Mouse (Mus musculus) neural tube, embryonic 14.5 days (tissue): ENCODE results near the gene Hydin. TPM values are rescaled to one million over a fixed set of nuclear protein-coding genes. Genes with fewer than 3 reads are reported as not detected.

Experiments
- ATAC-seq: fragments of 200-750 bp; cut with Nextera tagmentation; 2 replicates; pipeline ENCODE4 v1.8.0; 2017; ENCODE audit warnings: low read depth, mild to moderate bottlenecking, moderate TSS enrichment, moderate library complexity
- H3K27ac ChIP-seq: fragments of 300-500 bp; sonication (generic); 2 replicates; pipeline ENCODE4 v1.5.1; 2014; ENCODE audit warnings: low read depth, mild to moderate bottlenecking, control low read depth, low read length, moderate library complexity, mixed read lengths
- H3K27me3 ChIP-seq: fragments of 300-500 bp; sonication (generic); 2 replicates; pipeline ENCODE4 v1.6.1; 2014; ENCODE audit warnings: low read length; ENCODE audit not compliant: control insufficient read depth, insufficient read depth
- H3K36me3 ChIP-seq: fragments of 300-500 bp; sonication (generic); 2 replicates; pipeline ENCODE4 v1.6.1; 2014; ENCODE audit warnings: low read length, mixed read lengths; ENCODE audit not compliant: control insufficient read depth, insufficient read depth
- H3K4me1 ChIP-seq: fragments of 300-500 bp; sonication (generic); 2 replicates; pipeline ENCODE4 v1.6.1; 2014; ENCODE audit warnings: low read length; ENCODE audit not compliant: control insufficient read depth, insufficient read depth
- H3K4me2 ChIP-seq: fragments of 300-500 bp; sonication (generic); 2 replicates; pipeline ENCODE4 v1.6.1; 2014; ENCODE audit warnings: mild to moderate bottlenecking, low read depth, low read length, control low read depth
- H3K4me3 ChIP-seq: fragments of 300-500 bp; sonication (generic); 2 replicates; pipeline ENCODE4 v1.5.1; 2014; ENCODE audit warnings: low read depth, low read length, control low read depth, mixed read lengths
- H3K9ac ChIP-seq: fragments of 300-500 bp; sonication (generic); replicated peaks from 2 replicates; pipeline ENCODE4 v1.6.1; 2014; ENCODE audit warnings: low read depth, mild to moderate bottlenecking, control low read depth, low read length, mixed read lengths
- H3K9me3 ChIP-seq: fragments of 300-500 bp; sonication (generic); 2 replicates; pipeline ENCODE4 v1.6.1; 2016; ENCODE audit warnings: low read length; ENCODE audit not compliant: control insufficient read depth
- WGBS: fragments of 180-500 bp; shearing (Covaris S2); extraction: QIAGEN DNeasy Blood & Tissue Kit; methylation state at CpG from one replicate; pipeline ENCODE4 v1.1.7; 2014; 5-methylcytosine and 5-hydroxymethylcytosine counted together
- polyA plus RNA-seq: library from polyadenylated mRNA; unstranded; fragments of >200 nt; fragmentation: Nextera tagmentation; extraction: Ambion mirVana; gene quantifications from 2 replicates; pipeline ENCODE4 v1.2.1, GENCODE M21; 2014

Hydin gene
- polyA plus RNA-seq, 1 experiment from 2014 or later, result 0.37 TPM

GRCm38 (mm10) chr8:110450463-110450862 is 183.7 kb downstream of the Hydin start:
- no peak overlapping the region for H3K27ac ChIP-seq
- 88% methylated on average over 6 of the region's 6 CpGs for WGBS
- H3K4me3 ChIP-seq, result no peak overlapping the region
- no peaks in the 10 kb centered on the region for H3K27me3 ChIP-seq
- no peaks in the 10 kb centered on the region for H3K9me3 ChIP-seq
- H3K4me1 ChIP-seq, result no peaks in the 10 kb centered on the region
- no peak overlapping the region for H3K9ac ChIP-seq
- no peaks in the 10 kb centered on the region for H3K36me3 ChIP-seq
- H3K4me2 ChIP-seq, result no peak overlapping the region
- ATAC-seq, result no peak

DNA sequence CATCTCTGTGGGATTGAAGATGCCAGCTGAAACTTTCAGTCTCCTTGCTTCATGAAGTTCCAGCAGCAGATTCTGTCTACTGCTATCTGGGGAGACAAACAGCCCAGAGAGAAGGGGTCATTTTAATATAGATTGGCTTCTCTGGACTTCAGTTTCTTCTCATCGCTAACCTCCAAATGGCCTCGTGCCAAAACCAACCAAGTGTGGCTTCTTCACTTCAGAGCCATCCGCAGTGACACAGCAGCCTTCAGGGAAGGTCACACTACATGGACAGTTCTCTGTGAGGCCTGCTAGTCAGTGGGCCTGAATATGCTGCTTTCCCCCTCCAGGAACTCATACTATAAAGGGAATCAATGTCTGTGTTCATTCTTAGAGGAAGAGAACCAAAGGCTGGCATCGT is 187.7 kb downstream of the Hydin start:
- 90% methylated on average over 4 of the region's 4 CpGs for WGBS
- H3K4me3 ChIP-seq, result no peak overlapping the region
- no peak overlapping the region for H3K27ac ChIP-seq
- no peaks in the 10 kb centered on the region for H3K36me3 ChIP-seq
- no peak overlapping the region for H3K4me2 ChIP-seq
- no peaks in the 10 kb centered on the region for H3K4me1 ChIP-seq
- H3K9ac ChIP-seq, result no peak overlapping the region
- no peak for ATAC-seq
- no peaks in the 10 kb centered on the region for H3K9me3 ChIP-seq
- no peaks in the 10 kb centered on the region for H3K27me3 ChIP-seq

DNA sequence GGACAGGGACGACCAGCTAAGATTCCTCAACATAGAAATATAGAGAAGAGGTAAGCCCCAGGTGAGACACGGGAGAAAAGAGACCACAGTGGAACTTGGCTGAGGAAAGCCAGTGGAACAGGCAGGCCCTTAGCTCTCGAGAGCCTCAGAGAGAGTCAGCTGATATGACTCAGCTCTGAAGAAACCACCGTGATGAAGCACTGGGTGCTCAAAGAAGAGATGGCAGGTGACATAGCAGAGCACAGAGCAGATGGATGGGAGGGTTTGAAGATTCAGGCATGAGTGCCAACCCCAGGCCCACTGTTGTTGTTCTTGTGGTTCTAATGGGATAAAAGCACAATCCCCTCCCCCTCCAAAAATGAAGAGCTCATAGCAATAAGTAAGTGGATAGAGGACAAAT is 190.6 kb downstream of the Hydin start:
- no peaks in the 10 kb centered on the region for H3K4me1 ChIP-seq
- no peak overlapping the region for H3K4me3 ChIP-seq
- no peaks in the 10 kb centered on the region for H3K27me3 ChIP-seq
- no peaks in the 10 kb centered on the region for H3K36me3 ChIP-seq
- no peaks in the 10 kb centered on the region for H3K9me3 ChIP-seq
- no peak for ATAC-seq
- WGBS, result 88% methylated on average over 4 of the region's 4 CpGs
- H3K4me2 ChIP-seq, result no peak overlapping the region
- no peak overlapping the region for H3K9ac ChIP-seq
- H3K27ac ChIP-seq, result no peak overlapping the region

GRCm38 (mm10) chr8:110462627-110463208 is 195.9 kb downstream of the Hydin start:
- no peaks in the 10 kb centered on the region for H3K27me3 ChIP-seq
- H3K9ac ChIP-seq, result no peak overlapping the region
- H3K9me3 ChIP-seq, result no peaks in the 10 kb centered on the region
- no peak overlapping the region for H3K27ac ChIP-seq
- 93% methylated on average over 10 of the region's 10 CpGs for WGBS
- no peaks in the 10 kb centered on the region for H3K4me1 ChIP-seq
- H3K4me2 ChIP-seq, result no peak overlapping the region
- ATAC-seq, result no peak
- no peaks in the 10 kb centered on the region for H3K36me3 ChIP-seq
- H3K4me3 ChIP-seq, result no peak overlapping the region

DNA sequence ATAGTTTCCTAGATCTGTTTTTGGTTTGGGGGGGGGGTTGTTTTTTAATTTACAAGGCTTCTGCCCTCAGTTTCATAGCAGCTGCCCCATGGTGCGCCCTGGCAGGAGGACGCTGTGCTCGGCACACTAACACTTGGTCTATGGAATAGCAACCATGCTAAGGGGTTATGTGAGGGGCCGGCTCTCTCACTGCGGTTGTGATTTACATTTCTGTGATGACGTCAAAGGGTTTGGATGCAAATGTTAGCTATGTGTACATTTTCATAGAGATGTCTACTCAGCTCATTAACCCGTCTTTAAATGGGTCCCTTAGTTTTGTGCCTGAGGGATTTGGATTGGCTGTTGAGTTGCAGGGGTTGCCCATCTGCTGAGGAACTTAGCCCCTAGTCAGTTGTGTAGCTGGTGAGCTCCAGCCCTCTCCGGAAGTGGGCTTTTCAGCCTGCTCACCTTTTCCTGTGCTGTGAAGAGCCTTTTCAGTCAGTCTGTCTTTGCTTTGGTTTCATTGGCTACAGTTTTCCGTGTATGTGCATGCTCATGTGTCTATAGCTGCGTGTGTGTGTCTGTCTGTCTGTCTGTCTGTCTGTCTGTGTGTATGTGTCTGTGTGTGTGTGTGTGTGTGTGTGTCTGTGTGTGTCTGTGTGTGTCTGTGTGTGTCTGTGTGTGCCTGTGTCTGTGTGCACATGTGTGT is 197.1 kb downstream of the Hydin start:
- H3K27ac ChIP-seq, result no peak overlapping the region
- ATAC-seq, result no peak

GRCm38 (mm10) chr8:110465606-110466005 is 198.8 kb downstream of the Hydin start:
- ATAC-seq, result no peak
- Histone ChIP-seq H3K36me3 (no peaks in the 10 kb centered on the region), H3K4me3 (no peak overlapping the region), H3K4me2 (no peak overlapping the region), H3K9me3 (no peaks in the 10 kb centered on the region), H3K9ac (no peak overlapping the region), H3K4me1 (no peaks in the 10 kb centered on the region), H3K27me3 (no peaks in the 10 kb centered on the region), H3K27ac (no peak overlapping the region)
- WGBS, result 54% methylated on average over 9 of the region's 9 CpGs

More for the DNA sequence above, 197.1 kb downstream of the Hydin start:
- Histone ChIP-seq H3K9me3 (no peaks in the 10 kb centered on the region), H3K4me2 (no peak overlapping the region), H3K27me3 (no peaks in the 10 kb centered on the region), H3K4me1 (no peaks in the 10 kb centered on the region), H3K36me3 (no peaks in the 10 kb centered on the region), H3K4me3 (no peak overlapping the region), H3K9ac (no peak overlapping the region)
- WGBS, result 88% methylated on average over 10 of the region's 10 CpGs

GRCm38 (mm10) chr8:110477256-110477655 is 210.5 kb downstream of the Hydin start:
- Histone ChIP-seq H3K9me3 (no peaks in the 10 kb centered on the region), H3K27ac (no peak overlapping the region), H3K27me3 (no peaks in the 10 kb centered on the region), H3K9ac (no peak overlapping the region), H3K36me3 (no peaks in the 10 kb centered on the region), H3K4me1 (peaks cover 1% of the 10 kb centered on the region; the same call in 1 of the 2 replicates), H3K4me3 (no peak overlapping the region), H3K4me2 (no peak overlapping the region)
- no peak for ATAC-seq
- WGBS, result 77% methylated on average over 6 of the region's 6 CpGs

GRCm38 (mm10) chr8:110478576-110478975 is 211.8 kb downstream of the Hydin start:
- no peak for ATAC-seq
- WGBS, result 31% methylated on average over 6 of the region's 6 CpGs
- Histone ChIP-seq H3K4me1 (peaks cover 4% of the 10 kb centered on the region; the same call in 1 of the 2 replicates), H3K27ac (no peak overlapping the region), H3K4me3 (no peak overlapping the region), H3K4me2 (no peak overlapping the region), H3K36me3 (no peaks in the 10 kb centered on the region), H3K9me3 (no peaks in the 10 kb centered on the region), H3K9ac (no peak overlapping the region), H3K27me3 (no peaks in the 10 kb centered on the region)

GRCm38 (mm10) chr8:110479401-110479800 is 212.6 kb downstream of the Hydin start:
- whole genome bisulfite sequencing, result 71% methylated on average over 12 of the region's 12 CpGs
- H3K36me3 ChIP-seq, result no peaks in the 10 kb centered on the region

More at GRCm38 (mm10) chr8:110479401-110479800, 212.6 kb downstream of the Hydin start:
- Histone ChIP-seq H3K4me2 (no peak overlapping the region), H3K9me3 (no peaks in the 10 kb centered on the region), H3K9ac (no peak overlapping the region), H3K4me3 (no peak overlapping the region), H3K27me3 (no peaks in the 10 kb centered on the region), H3K4me1 (peaks cover 4% of the 10 kb centered on the region; the same call in 1 of the 2 replicates), H3K27ac (no peak overlapping the region)
- no peak for ATAC-seq
